Mouse (Mus musculus): ENCODE measurements around the gene Alk. TPM values are rescaled to one million over a fixed set of nuclear protein-coding genes. Genes with fewer than 3 reads are reported as not detected.
A peak's percentile ranks its signal among the peaks of the same experiment; 100 is the strongest.

Alk gene
- 0.44 and 0.51 TPM in 2 replicates for polyA plus RNA-seq (2015; fragmentation: Nextera tagmentation; extraction: Ambion mirVana)

DNA sequence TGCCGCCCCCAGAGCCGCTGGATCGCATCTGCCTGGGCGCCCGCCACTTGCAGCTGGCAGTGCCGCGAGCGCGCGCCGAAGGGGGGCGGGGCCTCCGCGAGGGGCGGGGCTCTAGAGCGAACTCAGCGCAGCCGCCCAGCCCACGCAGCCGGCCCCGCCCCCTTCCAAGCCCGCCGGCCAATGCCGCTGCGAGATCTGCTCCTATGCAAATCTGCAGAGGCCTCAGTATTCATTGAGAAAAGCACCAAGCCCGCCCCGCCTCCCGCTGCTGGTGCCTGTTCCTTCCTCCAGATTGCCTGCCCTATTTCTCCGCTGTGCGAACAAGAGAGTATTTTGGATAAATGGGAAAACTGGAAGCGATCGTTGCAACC, at the start of gene Alk:
Gene Alk, minus strand, starts transcription at position 18 of the 371 bp plus-strand sequence.
- Histone ChIP-seq H3K4me2 (peak within 1 kb of the TSS; percentile 87), H3K27ac (replicated peaks) (no peak within 1 kb of the TSS), H3K27me3 (replicated peaks) (peaks cover 49% of the 10 kb centered on the region), H3K9ac (peak within 1 kb of the TSS; percentile 33; the same call in 1 of the 2 replicates), H3K36me3 (no peaks in the 10 kb centered on the region), H3K4me3 (peak within 1 kb of the TSS; percentile 53), H3K4me1 (peaks cover 18% of the 10 kb centered on the region), H3K9me3 (no peaks in the 10 kb centered on the region)
- peak; percentile 85; the same call in 1 of the 2 replicates for ATAC-seq (ENCODE audit: extremely low read depth, insufficient number of reproducible peaks, low FRiP score, low TSS enrichment)
- WGBS, result 2% methylated on average over 25 of the region's 32 CpGs

DNA sequence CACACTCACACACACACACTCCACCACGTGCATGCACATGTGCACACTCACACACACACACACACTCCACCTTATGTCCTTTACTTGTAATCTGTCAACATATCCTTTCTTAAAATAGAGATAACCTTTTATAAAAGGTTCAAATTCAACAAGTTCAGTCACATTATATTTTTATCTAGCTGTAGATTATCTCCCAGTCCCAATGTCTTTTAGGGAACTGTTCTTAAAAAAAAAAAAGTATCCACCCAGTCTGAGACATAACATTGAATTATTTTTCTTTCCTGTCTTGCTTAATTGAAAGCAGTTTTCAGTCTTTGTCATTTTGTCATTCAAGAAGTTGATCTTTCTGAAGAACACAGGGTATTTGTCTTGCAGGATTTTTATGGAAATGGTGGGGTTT, 48.4 kb upstream of the Alk start:
- Histone ChIP-seq H3K27ac (replicated peaks) (no peak overlapping the region), H3K4me1 (peaks cover 9% of the 10 kb centered on the region; the same call in 1 of the 2 replicates), H3K27me3 (replicated peaks) (no peaks in the 10 kb centered on the region), H3K4me2 (no peak overlapping the region), H3K9me3 (no peaks in the 10 kb centered on the region), H3K4me3 (no peak overlapping the region), H3K36me3 (no peaks in the 10 kb centered on the region), H3K9ac (no peak overlapping the region)
- WGBS, result 63% methylated on average over 1 of the region's 1 CpGs
- ATAC-seq (ENCODE audit: extremely low read depth, insufficient number of reproducible peaks, low FRiP score, low TSS enrichment), result no peak

DNA sequence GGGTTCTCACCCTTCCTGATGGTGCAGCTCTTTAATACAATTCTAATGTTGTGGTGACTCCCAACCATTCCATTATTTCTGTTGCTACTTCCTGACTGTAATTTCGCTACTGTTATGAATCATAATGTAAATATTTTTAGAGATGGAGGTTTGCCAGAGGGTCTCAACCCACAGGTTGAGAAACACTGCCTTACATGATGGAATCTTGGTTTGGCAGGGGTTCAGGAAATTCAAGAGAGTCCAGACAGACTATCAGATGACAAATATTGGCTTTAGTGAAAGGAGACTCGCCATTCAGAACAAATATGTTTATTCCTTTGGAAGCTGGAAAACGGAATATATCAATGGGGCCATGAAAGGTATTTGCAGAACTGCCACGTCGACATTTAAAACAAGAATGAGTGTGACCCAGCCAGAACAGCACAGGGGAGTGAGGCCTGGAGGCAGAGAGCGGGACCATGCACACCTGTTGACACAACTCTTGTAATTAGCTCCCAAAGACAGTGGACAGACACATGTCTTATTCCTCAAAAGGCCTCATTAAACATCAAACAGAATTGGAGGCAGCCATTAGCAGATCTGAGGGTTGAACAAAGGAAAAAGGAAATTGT, 44.3 kb upstream of the Alk start:
- no peak overlapping the region for H3K27ac ChIP-seq (replicated peaks)
- no peak for ATAC-seq (ENCODE audit: extremely low read depth, insufficient number of reproducible peaks, low FRiP score, low TSS enrichment)
- 56% methylated on average over 6 of the region's 6 CpGs for WGBS
- no peaks in the 10 kb centered on the region for H3K36me3 ChIP-seq
- H3K4me1 ChIP-seq, result no peaks in the 10 kb centered on the region
- no peaks in the 10 kb centered on the region for H3K27me3 ChIP-seq (replicated peaks)
- no peak overlapping the region for H3K4me2 ChIP-seq
- no peak overlapping the region for H3K4me3 ChIP-seq
- no peaks in the 10 kb centered on the region for H3K9me3 ChIP-seq
- H3K9ac ChIP-seq, result no peak overlapping the region

DNA sequence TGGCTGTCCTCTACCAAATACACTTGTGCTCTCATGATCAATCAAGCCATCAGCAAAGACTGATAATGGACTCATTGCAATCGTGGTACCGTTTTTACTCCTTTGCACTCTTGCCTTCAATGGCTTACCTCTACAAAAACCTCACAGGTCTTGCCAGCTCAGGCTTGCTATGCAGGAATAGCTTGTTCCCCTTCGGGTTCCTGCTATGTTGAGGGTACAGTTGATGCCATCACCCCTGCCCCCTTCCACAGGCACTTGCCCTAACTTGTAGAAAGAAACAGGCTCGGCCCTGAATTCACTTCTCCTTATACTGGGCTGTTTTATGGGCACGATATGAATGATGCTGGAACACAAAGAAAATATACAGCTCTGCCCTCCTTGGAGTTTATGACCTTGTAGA, 41.7 kb upstream of the Alk start:
- H3K4me1 ChIP-seq, result no peaks in the 10 kb centered on the region
- H3K27ac ChIP-seq (replicated peaks), result no peak overlapping the region
- no peaks in the 10 kb centered on the region for H3K27me3 ChIP-seq (replicated peaks)
- WGBS, result 72% methylated on average over 5 of the region's 5 CpGs
- no peaks in the 10 kb centered on the region for H3K9me3 ChIP-seq
- H3K9ac ChIP-seq, result no peak overlapping the region
- ATAC-seq (ENCODE audit: extremely low read depth, insufficient number of reproducible peaks, low FRiP score, low TSS enrichment), result no peak
- H3K4me2 ChIP-seq, result no peak overlapping the region
- no peak overlapping the region for H3K4me3 ChIP-seq
- no peaks in the 10 kb centered on the region for H3K36me3 ChIP-seq

DNA sequence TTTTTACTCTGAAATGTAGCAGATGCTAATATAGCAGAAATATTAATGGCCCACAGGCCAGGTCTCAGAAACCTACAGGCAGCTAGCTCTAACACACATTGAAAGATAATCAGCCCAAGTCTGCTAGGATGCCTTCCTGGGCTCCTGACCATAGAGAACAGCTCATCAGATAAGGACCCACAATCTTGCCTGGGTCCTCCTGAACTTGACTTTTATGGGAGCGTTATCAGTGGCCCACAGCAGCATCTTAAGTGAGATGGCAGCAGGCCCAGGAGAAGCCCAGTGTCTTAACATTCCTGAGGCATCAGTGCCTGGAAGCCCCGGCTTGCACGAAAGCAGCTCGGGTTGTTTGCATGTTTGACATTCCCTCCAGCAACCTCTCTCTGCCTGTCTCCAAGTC, 35.7 kb upstream of the Alk start:
- no peaks in the 10 kb centered on the region for H3K27me3 ChIP-seq (replicated peaks)
- no peaks in the 10 kb centered on the region for H3K36me3 ChIP-seq
- ATAC-seq (ENCODE audit: extremely low read depth, insufficient number of reproducible peaks, low FRiP score, low TSS enrichment), result no peak
- H3K4me1 ChIP-seq, result peaks cover 11% of the 10 kb centered on the region
- no peak overlapping the region for H3K4me2 ChIP-seq
- H3K27ac ChIP-seq (replicated peaks), result 0 out of 2 replicates have a peak overlapping the region, but pooled peaks have one; percentile 24
- WGBS, result 23% methylated on average over 4 of the region's 4 CpGs
- H3K4me3 ChIP-seq, result no peak overlapping the region
- H3K9ac ChIP-seq, result no peak overlapping the region
- H3K9me3 ChIP-seq, result no peaks in the 10 kb centered on the region

DNA sequence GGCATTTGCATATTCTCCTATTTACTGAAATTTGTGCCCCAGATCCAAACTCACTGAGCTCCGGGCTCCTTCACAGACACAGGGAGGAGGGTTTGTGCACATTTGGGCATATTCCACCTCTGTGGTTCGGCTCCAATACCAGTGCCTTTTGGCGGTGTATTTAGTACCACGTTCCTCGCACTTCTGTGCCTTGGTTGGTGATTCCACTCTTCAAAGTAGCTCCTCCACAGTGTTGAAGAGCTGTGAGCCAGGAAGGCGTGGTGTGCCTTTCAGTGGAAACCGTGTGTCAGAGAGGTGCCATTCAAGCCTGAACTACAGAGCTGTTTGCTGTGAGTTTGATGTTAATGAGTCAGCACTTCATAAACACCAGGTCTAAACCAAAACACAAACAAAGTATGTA, 35.0 kb upstream of the Alk start:
- Histone ChIP-seq H3K4me1 (peaks cover 11% of the 10 kb centered on the region), H3K4me3 (no peak overlapping the region), H3K27ac (replicated peaks) (no peak overlapping the region), H3K9me3 (no peaks in the 10 kb centered on the region), H3K36me3 (no peaks in the 10 kb centered on the region), H3K4me2 (no peak overlapping the region), H3K9ac (no peak overlapping the region), H3K27me3 (replicated peaks) (no peaks in the 10 kb centered on the region)
- WGBS, result 75% methylated on average over 7 of the region's 7 CpGs
- ATAC-seq (ENCODE audit: extremely low read depth, insufficient number of reproducible peaks, low FRiP score, low TSS enrichment), result no peak

DNA sequence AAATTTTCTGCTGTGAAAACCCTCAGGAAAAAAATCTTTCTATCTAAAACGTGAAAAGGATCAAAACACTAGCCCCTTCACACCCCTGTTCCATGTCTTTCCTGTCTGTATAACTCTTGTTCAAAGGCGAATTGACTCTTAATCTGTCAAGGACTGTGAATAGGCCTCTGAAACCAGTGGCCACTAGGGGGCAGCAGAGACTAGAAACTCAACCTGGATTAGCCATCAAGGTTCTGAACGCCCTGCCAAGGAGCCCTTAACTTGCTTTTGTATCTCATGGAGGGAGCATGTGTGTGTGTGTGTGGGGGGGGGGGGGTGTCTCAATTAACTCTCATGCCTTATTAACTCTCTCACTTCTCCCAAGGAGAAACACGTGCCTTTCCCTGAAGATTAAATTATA, 1.8 kb upstream of the Alk start:
- Histone ChIP-seq H3K4me2 (no peak overlapping the region), H3K4me3 (no peak overlapping the region), H3K27me3 (replicated peaks) (peaks cover 43% of the 10 kb centered on the region), H3K36me3 (no peaks in the 10 kb centered on the region), H3K27ac (replicated peaks) (no peak overlapping the region), H3K4me1 (peaks cover 18% of the 10 kb centered on the region), H3K9ac (no peak overlapping the region), H3K9me3 (no peaks in the 10 kb centered on the region)
- no peak for ATAC-seq (ENCODE audit: extremely low read depth, insufficient number of reproducible peaks, low FRiP score, low TSS enrichment)
- 11% methylated on average over 4 of the region's 4 CpGs for WGBS

DNA sequence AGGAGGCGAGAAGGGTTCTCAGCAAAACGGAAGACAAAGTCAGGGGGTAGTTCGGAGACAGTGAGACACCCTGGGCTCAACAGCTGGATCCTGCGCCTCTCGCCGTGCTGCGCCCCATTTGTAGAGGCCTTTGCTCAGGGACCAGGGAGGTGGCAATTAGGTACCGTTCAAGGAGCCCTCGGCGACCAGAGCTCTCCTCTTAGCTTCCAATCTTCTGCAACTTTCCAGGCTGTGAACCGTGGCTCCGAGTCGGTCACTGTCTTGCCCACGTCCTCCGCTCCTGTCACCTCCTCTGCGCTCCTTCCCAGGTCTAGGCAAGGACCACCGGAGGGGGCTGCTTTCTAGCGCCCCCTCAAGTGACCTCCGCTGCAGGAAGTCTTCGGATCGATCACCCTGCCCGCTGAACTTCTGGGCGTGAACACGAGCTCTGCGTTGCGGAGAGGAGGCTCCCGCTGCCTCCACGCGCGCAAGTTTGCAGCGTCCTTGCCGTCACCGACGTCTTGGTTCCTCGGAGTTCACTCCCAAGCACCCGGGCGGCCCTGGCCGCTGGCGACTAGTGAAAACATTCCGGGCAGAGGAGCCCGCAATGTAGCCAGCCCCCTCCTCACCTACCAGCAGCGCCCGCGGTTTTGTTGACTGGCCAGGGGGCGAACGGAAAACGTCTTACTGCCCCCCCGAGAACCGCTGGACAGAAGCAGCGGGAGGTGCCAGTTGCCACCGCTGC, 379 bp downstream of the Alk start:
- Histone ChIP-seq H3K36me3 (no peaks in the 10 kb centered on the region), H3K4me2 (peak overlapping the region; percentile 87), H3K27ac (replicated peaks) (no peak overlapping the region), H3K4me1 (peaks cover 18% of the 10 kb centered on the region), H3K9ac (no peak overlapping the region), H3K4me3 (peak overlapping the region; percentile 53), H3K27me3 (replicated peaks) (peaks cover 49% of the 10 kb centered on the region), H3K9me3 (no peaks in the 10 kb centered on the region)
- 2% methylated on average over 51 of the region's 51 CpGs for WGBS
- ATAC-seq (ENCODE audit: extremely low read depth, insufficient number of reproducible peaks, low FRiP score, low TSS enrichment), result no peak

DNA sequence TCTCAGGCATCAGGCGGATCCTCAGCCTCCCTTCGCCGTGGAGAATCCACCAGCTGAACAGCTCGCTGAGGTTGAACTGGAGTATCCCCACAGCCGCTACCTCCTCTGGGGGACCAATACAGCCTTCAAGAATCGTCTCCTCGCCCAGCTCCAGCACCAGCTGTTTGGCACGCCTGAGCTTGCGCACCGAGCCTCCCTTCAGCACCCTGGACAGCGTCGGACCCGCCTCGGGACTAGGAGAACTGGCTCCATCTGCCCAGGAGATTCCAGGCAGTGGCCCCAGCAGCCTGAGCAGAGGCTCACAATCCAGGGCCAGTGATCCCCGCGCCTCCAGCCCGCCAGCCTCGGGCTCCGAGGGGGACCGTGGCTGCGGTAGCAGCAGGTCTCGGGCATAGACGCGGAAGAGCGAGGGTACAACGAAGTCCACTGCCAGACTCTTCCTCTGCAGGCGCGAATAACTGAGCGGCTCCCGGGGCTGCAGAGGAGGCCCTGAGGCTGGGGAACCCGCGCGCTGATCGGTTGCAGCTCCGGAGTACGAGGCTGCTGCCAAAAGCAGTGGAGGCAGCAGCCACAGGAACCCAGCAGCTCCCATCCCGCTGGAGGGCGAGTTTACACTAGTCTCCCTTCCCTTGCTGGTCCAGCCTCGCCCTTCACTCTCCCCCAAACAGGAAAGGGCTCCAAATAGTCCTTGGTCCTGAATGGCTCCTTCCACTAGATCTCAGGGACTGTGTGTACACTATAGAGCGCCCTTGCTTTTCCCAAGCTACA, 1.1 kb downstream of the Alk start:
- Histone ChIP-seq H3K9ac (no peak overlapping the region), H3K36me3 (no peaks in the 10 kb centered on the region), H3K4me2 (peak overlapping the region; percentile 87), H3K27me3 (replicated peaks) (peaks cover 49% of the 10 kb centered on the region), H3K4me3 (peak overlapping the region; percentile 53), H3K9me3 (no peaks in the 10 kb centered on the region), H3K4me1 (peaks cover 18% of the 10 kb centered on the region), H3K27ac (replicated peaks) (no peak overlapping the region)
- WGBS, result 2% methylated on average over 40 of the region's 40 CpGs
- peak; percentile 40 for ATAC-seq (ENCODE audit: extremely low read depth, insufficient number of reproducible peaks, low FRiP score, low TSS enrichment)

DNA sequence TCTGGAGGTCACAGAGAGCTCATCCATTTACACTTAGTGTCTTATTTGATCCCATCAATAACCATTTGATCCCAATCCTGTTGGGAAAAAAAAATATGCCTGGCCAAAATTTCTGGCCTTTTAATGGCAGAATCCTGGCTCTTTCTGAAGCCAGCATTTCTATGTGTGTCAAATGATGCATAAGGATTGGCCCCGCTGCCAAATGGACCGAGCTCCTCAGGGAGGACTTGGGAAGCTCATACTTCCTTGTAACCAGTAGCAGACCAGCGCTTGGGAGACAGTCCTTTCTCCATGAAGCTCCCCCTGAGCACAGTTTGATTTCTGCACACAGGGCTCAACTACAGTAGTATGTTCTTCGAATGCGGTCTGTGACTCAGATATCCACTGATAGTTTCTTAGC, 3.6 kb downstream of the Alk start:
- H3K9me3 ChIP-seq, result no peaks in the 10 kb centered on the region
- no peaks in the 10 kb centered on the region for H3K36me3 ChIP-seq
- no peak overlapping the region for H3K27ac ChIP-seq (replicated peaks)
- no peak for ATAC-seq (ENCODE audit: extremely low read depth, insufficient number of reproducible peaks, low FRiP score, low TSS enrichment)
- no peak overlapping the region for H3K9ac ChIP-seq
- H3K4me1 ChIP-seq, result peaks cover 18% of the 10 kb centered on the region
- peaks cover 48% of the 10 kb centered on the region for H3K27me3 ChIP-seq (replicated peaks)
- 77% methylated on average over 5 of the region's 5 CpGs for WGBS
- no peak overlapping the region for H3K4me2 ChIP-seq
- H3K4me3 ChIP-seq, result no peak overlapping the region

DNA sequence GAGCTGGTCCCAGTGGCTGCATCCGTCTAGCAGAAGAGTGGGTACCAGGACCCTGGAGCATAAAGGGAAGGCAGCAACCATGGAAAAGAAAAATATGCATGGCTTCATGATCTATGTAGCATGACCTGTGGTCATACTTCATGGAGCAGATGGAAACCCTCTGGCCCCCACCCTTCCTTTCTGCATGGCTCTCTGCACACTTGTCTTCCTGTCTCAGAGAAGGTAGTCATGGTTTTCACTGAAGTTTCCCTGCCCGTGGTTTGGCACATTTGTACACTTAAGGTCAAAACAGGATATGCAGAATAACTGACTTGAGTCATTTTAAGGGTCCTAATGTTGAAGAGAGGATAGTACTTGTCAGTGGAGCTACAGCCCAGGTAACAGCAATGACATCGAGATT, 16.8 kb downstream of the Alk start:
- ATAC-seq (ENCODE audit: extremely low read depth, insufficient number of reproducible peaks, low FRiP score, low TSS enrichment), result no peak

More for the DNA sequence above, 16.8 kb downstream of the Alk start:
- H3K27me3 ChIP-seq (replicated peaks), result no peaks in the 10 kb centered on the region
- no peaks in the 10 kb centered on the region for H3K4me1 ChIP-seq
- no peak overlapping the region for H3K9ac ChIP-seq
- H3K27ac ChIP-seq (replicated peaks), result no peak overlapping the region
- no peak overlapping the region for H3K4me2 ChIP-seq
- no peaks in the 10 kb centered on the region for H3K9me3 ChIP-seq
- no peaks in the 10 kb centered on the region for H3K36me3 ChIP-seq
- WGBS, result 73% methylated on average over 3 of the region's 3 CpGs
- H3K4me3 ChIP-seq, result no peak overlapping the region
